Mouse (Mus musculus) mouse trophoblast stem cell (cell line): Measurements from ENCODE around the gene Sparc.

Experiments used
- in situ Hi-C, 2 experiments: fragments of 300-500 bp; cut with MseI, MboI; formaldehyde crosslinking; loops; 2 replicates in 1 of 2; 3 replicates in 1 of 2; pipeline ENCODE4 v1.15.1; 2025

Sparc gene

DNA sequence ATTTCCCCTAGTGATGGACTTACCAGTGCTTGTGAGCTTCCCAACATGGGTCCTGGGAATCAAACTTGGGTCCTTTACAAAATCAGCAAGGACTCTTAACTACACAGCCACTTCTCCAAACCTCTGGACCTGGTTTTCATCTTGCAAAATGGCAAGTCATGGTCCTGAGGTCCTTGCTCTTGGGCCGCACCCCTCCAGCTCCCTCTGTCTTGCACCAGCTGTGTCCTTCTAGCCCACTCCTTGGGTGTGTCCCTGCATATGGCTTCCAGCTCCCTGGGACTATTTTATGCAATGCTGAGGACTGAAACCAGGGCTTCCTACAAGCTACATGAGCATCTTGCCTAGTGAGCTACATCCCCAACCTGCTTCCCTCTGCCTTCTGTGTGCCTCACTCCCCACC is at the start of gene Sparc:
Gene Sparc (minus strand): TSS at position 206 of the 400 bp plus-strand sequence.
- in situ Hi-C loops: no loop called here

DNA sequence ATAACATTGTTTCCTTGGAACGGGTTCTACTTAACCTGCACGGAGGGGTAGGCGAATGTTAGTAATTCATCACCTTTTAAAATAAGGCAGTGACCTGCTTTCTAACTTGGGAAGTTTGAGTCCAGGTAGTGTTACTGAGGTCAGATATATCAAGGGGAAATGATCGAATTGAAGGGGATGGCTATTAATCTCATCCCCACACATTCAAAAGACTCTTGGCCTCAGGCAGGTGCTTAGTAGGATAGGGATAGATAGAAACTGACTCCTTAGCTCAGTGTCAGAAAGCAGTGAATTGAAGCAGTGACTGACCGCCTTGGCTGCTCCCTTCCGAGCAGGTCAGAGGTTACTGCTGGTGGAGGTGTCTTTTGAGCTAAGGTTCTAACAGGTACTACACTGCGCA is 48.5 kb upstream of the Sparc start:
- in situ Hi-C loops: no loop called here

- in situ Hi-C loops: no loop called here
Observed at GRCm38 (mm10) chr11:55470761-55471160, 47.8 kb upstream of the Sparc start.

DNA sequence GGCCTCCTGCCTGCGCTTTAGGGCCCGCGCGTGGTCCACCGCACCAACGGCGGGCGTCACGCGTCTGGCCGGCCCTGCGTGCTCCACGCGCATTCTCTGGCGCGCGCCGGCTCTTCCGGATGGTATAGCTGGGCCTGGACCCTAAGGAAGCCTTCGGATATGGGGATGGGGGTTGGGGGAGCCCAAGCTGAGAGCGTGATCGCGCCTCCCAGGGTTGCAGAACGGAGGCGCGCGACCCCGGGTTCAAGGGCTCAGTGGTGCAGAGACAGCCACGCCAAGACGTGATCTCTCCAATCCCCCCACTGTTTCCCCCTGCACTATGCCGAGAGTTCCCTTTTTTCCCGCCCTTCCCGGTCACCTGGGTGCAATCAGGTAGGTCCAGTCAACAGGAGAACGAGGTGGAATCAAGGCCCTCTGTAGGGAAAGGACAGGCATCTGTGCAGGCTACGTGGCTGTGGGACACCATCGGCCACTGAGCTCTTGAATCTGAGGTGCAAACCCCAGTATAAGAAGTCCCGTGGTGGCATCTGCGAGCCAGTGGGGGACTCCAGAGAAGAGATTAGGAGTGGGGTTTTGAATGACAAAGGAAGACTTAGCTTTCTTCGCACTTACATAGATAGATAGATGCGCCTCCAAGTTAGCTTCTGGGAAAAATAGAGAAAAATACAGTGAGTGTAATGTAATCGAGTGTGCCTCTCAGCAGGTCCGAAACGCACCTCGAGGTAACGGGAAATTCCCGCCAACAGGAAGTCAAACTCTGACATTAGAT is 47.1 kb upstream of the Sparc start:
- in situ Hi-C loops: no loop called here

GRCm38 (mm10) chr11:55469048-55469843 is 46.3 kb upstream of the Sparc start, which contains the start of gene G3bp1:
Gene G3bp1 (plus strand): TSS chr11:55469685.
- in situ Hi-C loops: no loop called here

DNA sequence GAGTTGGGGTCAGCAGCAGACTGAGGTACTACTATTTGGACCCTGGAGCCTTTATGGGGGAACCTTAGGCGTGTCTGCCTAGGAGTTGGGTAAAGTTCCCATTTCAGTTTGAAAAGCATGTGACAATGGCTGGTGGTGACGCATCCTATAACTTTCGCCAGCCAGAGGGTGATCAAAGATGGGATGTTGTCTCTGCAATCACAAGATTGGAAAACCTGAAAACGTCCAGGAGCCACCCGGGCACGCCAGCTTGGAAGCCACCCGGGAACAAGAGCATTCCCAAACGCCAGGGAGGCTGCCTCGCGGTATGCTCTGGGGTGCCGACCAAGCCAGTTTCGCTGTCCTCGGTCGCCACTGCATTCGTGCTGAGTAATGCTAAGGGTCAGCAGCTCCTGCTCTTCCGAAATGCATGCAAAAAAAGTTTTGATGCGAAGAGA is 45.6 kb upstream of the Sparc start:
- in situ Hi-C loops: no loop called here

DNA sequence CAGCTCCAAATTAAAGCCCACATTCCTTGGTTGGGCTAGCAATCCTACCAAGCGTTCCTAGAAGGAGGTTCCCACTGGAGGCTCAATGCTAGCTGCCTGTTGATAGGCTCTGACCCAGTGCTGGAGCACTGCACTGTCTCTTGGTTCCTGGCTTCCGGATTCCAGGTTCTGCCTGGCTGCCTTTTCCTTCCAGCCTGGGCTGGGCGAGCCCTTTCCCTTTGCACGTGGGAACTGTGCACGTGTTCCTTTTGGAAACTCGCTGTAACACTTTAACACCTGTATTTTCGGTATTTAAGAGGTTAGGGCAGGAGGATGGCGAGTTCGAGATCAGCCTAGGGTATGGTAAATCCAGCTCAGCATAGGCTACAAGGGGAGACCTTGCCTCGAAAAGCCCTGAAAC is 45.0 kb upstream of the Sparc start:
- in situ Hi-C loops: no loop called here

DNA sequence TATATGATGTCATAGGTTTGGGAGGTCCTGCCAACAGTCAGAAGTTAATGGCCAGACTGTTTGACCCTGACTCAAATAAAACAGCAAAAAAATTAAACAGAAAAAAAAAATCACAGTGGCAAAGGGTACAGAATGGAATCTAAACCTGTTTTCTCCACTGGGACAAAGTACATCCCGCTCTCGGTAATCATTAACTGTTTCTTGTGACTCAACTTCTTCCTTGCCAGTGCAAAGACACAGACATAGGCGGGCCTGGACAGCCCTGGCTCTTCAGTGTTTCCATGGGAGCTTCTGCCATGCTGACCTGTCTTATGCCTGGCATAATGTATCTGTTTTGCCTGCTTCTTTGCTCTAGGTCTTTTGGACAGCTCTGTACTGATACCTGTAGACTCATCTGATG is 42.2 kb upstream of the Sparc start:
- in situ Hi-C loops: no loop called here

DNA sequence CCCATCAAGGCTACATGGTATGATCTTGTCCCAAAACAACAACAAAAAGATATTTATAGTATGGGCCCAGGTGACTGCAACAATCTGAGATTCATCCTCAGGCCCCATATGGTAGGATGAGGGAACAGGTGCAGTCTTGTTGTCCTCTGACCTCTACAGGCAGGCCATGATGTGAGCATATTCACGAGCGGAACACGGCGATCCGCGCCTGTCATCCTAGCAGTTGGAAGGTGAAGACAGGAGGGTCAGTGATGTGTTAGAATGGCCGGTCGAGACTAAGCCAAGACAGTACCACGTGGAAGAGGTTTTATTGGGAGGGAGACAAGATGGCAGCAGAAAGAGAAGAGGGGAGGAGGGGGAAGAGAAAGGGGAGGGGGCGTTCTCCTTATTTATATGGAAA is 41.7 kb upstream of the Sparc start:
- in situ Hi-C loops: no loop called here

DNA sequence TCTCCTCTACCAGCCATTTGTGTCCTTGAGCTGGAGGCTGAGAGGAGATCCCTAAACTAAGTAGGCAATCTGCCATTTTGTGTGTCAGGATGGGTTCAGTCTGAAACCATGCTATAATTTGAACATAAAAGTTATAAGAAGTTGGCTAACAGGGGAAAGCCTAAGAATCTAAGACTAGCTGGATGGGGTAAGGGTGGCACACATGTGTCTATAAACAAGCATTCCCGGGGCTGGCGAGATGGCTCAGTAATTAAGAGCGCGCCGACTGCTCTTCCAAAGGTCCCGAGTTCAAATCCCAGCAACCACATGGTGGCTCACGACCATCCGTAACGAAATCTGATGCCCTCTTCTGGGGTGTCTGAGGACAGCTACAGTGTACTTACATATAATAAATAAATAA is 39.2 kb upstream of the Sparc start:
- in situ Hi-C loops: no loop called here

DNA sequence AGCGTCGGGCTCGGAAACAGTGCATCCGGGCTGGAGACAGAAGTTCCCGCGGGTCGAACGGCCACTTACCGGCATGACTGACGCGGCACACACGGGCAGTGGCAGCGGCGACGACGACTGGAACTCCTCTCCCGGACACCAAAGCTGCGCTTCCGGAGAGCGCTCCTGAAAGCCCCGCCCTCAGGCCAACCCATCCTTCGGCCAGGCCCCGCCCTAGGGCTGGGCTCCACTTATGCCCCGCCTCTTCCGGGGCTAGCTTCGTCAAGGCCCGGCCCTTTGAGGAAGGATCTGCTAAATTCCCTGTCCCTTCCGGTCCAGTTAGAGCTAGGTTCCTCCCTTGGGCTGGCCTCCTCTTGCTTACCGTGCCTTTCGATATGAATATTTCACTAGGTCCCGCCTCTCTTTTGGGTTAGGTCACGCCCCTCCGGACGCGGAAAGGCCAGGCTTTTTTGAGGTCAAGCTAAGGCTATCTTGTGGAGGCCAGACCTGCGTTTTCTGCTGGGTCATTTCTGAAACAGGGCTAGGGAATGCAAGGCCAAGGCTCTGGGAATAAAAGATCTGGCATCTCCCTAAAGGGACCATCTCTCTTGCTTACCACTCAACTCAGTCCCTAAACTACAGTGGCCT is 38.1 kb upstream of the Sparc start, which contains the start of gene Atox1:
Gene Atox1 (minus strand): TSS at position 221 of the 627 bp plus-strand sequence.
- in situ Hi-C loops: no loop called here

DNA sequence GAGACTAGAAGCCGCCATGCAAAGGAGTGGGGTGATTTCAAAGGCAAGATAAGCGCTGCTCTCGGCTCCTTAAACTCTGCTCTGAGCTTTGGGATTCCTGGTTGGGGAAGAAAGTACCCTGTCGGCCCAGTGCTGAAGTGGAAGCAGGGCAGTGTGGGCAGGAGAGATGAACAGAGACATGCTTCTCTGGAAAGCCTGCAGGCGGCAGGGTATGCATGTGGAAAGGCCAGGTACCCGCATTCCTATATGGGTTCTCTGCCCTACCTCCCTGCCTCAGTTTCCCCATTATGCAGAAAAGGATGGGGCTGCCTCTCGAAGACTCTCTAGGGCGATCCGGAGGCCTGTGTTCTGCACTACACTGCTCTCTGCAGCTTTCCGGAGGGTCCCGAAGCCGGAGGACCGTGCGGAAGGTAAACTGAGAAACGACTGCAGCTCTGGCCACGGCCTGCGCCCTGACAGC is 37.6 kb upstream of the Sparc start:
- in situ Hi-C loops: no loop called here

DNA sequence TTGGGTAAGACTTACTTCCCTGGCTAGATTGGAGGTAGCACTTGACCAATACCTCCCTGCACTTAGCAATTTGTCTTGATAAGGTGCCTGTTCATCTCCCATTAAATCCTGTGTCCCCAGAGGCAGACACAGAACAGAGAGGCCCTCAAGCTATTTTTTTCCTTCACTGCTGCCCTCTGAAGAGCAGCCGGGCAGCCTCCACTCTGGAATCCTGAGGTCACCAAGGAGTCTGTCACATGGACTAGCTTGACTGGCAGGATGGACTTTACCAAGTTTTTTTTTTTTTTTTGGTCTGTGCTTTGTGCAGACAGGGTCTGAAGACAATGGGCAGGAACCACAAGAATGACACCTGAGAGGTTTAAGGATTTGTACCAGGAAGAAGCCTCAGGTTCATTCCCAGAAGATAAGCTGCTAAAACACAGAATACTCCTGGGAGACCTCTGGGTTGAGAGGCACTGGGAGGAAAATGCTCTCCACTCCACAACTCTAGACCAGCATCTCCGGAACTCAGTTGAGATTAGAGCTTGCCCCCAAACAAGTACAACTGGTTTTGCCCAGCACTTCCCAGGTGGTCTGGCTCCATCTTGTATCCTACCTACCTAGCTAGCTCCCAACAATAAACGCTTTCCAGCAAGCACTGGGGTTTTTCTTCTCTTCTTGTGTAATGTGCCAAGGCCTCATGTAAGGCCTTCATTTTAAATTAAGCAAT is 37.0 kb upstream of the Sparc start:
- in situ Hi-C loops: loop anchor here in 1 of 2 experiments (10.0 kb wide), 1 partner anchor 255 kb away; the partner anchor contains the start of gene Slc36a1

- in situ Hi-C loops: loop anchor here in 1 of 2 experiments (10.0 kb wide), 1 partner anchor 254 kb away; the partner anchor contains the start of gene Slc36a1
Observed at GRCm38 (mm10) chr11:55458501-55458900, 35.5 kb upstream of the Sparc start.

- in situ Hi-C loops: loop anchor here in 1 of 2 experiments (10.0 kb wide), 1 partner anchor 250 kb away; the partner anchor contains the start of gene Slc36a1
Observed at GRCm38 (mm10) chr11:55455166-55455565, 32.2 kb upstream of the Sparc start.

- in situ Hi-C loops: loop anchor here in 1 of 2 experiments (10.0 kb wide), 1 partner anchor 249 kb away; the partner anchor contains the start of gene Slc36a1
Observed at GRCm38 (mm10) chr11:55453640-55454039, 30.7 kb upstream of the Sparc start.

GRCm38 (mm10) chr11:55450311-55450710 is 27.3 kb upstream of the Sparc start:
- in situ Hi-C loops: loop anchor here in 1 of 2 experiments (10.0 kb wide), 1 partner anchor 246 kb away; the partner anchor contains the start of gene Slc36a1

- in situ Hi-C loops: loop anchor here in 1 of 2 experiments (5.0 kb wide), 1 partner anchor 57 kb away; no protein-coding TSS in a partner anchor
Observed at GRCm38 (mm10) chr11:55449531-55449930, 26.5 kb upstream of the Sparc start.

DNA sequence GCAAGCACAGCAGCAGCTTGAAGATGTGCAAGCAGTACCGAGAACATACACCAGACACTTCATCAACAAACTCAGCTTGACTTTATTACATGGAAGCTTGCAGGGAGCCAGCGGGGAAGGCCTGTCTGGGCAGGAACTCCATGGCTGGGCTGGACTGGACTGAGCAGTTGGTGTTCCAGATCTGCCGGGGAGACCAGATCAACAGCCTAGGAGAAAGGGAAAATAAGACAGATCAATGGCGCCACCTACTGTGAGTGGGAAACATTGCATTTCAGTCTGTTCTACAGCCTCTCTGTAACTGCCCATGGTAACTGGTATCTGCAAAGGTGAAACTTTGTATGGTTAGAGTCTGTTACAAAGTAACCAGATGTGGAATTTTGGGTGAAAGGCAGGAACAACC is 23.6 kb upstream of the Sparc start:
- in situ Hi-C loops: loop anchor here in 1 of 2 experiments (5.0 kb wide), 1 partner anchor 54 kb away; no protein-coding TSS in a partner anchor

DNA sequence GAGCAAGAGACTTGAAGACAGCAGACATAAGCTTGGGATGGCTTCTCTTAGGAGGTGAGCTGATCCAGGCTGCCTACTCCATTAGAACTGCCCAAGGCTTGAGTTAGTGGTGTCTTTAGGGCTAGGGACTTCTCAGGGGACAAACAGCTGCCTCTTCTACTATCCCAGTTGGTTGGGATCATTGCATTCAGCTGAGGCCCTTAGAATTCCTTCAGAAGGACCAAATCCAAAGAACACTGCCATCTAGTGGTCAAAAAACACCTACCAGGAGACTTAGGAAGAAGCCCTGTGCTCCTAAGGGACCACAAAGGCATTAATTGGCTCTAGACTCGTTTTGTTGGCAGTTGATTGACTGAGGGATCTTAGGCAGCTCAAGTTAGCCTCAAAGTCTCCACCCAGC is 21.8 kb upstream of the Sparc start:
- in situ Hi-C loops: loop anchor here (5.0 kb wide), 1 partner anchor 52 kb away; no protein-coding TSS in a partner anchor

- in situ Hi-C loops: loop anchor here (5.0 kb wide), 2 partner anchors 47 to 237 kb away; partner anchors contain the start of gene Slc36a1 (in 1 of the 2)
Observed at GRCm38 (mm10) chr11:55439718-55440117, 16.7 kb upstream of the Sparc start.
